Mouse (Mus musculus): ENCODE results near the gene Carhsp1.

DNA sequence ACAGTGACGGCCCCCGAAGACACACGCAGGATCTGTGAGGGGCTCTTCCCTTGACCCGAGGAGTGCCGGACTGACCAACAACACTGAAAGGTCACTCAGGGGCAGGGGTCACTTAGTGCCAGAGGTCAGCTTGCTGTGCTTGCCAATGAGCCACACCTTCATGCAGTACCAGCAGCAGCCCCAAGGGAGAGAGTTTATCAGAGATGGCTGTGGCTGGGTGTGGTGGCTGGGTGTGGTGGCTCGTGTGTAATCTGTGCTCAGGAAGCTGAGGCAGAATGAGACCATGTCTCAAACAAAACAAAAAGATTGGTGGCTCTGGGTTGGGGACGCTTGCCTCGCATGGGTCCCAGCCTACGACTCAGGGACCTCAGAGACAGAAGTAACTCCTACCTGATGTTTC is 16.4 kb downstream of the Carhsp1 start:
- TF ChIP-seq POLR2A (IDR thresholded peaks at IDR 0.05; ENCODE audit: control insufficient read depth, low read depth, low read length) (no peak), CTCF (IDR thresholded peaks at IDR 0.05; ENCODE audit: control insufficient read depth, insufficient read depth, insufficient replicate concordance, low read depth, low read length) (no peak)

All from testis, adult 2 months (tissue).